Mouse (Mus musculus) forebrain, embryonic 14.5 days (tissue): ENCODE measurements around the gene Gck. TPM values are rescaled to one million over a fixed set of nuclear protein-coding genes. Genes with fewer than 3 reads are reported as not detected.

Experiments used
- ATAC-seq: fragments of 200-750 bp; cut with Nextera tagmentation; 2 replicates; pipeline ENCODE4 v1.8.0; 2017; ENCODE audit warnings: mild to moderate bottlenecking, moderate library complexity
- DNase-seq: peaks from one replicate; pipeline ENCODE4 v3.0.0-alpha.2; 2015; ENCODE audit warnings: low spot score
- H3K27ac ChIP-seq: fragments of 300-500 bp; sonication (generic); 2 replicates; pipeline ENCODE4 v1.5.1; 2014; ENCODE audit warnings: low read depth, mild to moderate bottlenecking, control low read depth, low read length, moderate library complexity
- H3K27me3 ChIP-seq: fragments of 300-500 bp; sonication (generic); replicated peaks from 2 replicates; pipeline ENCODE4 v1.6.1; 2014; ENCODE audit warnings: low read length, control low read depth, mixed read lengths; ENCODE audit not compliant: control insufficient read depth, insufficient read depth
- H3K36me3 ChIP-seq: fragments of 300-500 bp; sonication (generic); 2 replicates; pipeline ENCODE4 v1.6.1; 2014; ENCODE audit warnings: low read length, control low read depth; ENCODE audit not compliant: control insufficient read depth, insufficient read depth
- H3K4me1 ChIP-seq: fragments of 300-500 bp; sonication (generic); 2 replicates; pipeline ENCODE4 v1.6.1; 2014; ENCODE audit warnings: antibody characterized with exemption, low read length, control low read depth; ENCODE audit not compliant: control insufficient read depth, insufficient read depth
- H3K4me2 ChIP-seq: fragments of 300-500 bp; sonication (generic); 2 replicates; pipeline ENCODE4 v1.6.1; 2014; ENCODE audit warnings: mild to moderate bottlenecking, control low read depth, low read length
- H3K4me3 ChIP-seq: fragments of 300-500 bp; sonication (generic); 2 replicates; pipeline ENCODE4 v1.5.1; 2014; ENCODE audit warnings: low read depth, low read length, control low read depth
- H3K9ac ChIP-seq: fragments of 300-500 bp; sonication (generic); 2 replicates; pipeline ENCODE4 v1.6.1; 2014; ENCODE audit warnings: mild to moderate bottlenecking, low read length, control low read depth, moderate library complexity
- H3K9me3 ChIP-seq: fragments of 300-500 bp; sonication (generic); replicated peaks from 2 replicates; pipeline ENCODE4 v1.6.1; 2016; ENCODE audit warnings: low read length, control low read depth, mixed read lengths; ENCODE audit not compliant: control insufficient read depth
- whole genome bisulfite sequencing: fragments of 180-500 bp; shearing (Covaris S2); extraction: QIAGEN DNeasy Blood & Tissue Kit; methylation state at CpG from one replicate; pipeline ENCODE4 v1.1.7; 2014; 5-methylcytosine and 5-hydroxymethylcytosine counted together
- polyA plus RNA-seq: library from polyadenylated mRNA; unstranded; fragments of >200 nt; fragmentation: Nextera tagmentation; extraction: Ambion mirVana; gene quantifications from 2 replicates; pipeline ENCODE4 v1.2.1, GENCODE M21; 2014

The Gck gene
- polyA plus RNA-seq, 1 experiment from 2014 or later, result 6.5 TPM

DNA sequence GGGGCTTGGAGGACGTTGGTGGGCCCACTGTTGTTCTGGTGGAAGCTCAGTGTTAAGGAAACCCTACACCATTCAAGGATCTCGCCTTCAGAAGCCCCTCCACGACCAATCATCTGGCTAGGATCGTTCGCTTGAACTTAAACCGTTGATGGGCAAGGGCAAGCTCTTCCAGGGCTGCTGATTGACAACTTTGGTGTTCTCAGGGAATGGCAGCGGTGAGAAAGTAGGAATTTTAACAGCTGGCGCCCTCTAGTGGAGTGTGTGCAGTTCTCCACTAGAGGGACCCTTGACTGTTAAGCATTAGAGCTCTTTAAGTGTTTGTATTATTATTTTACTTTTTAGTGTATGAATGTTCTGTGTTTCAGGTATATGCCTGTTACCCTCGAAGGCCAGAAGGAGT, 63.7 kb downstream of the Gck start:
- WGBS, result 17% methylated on average over 9 of the region's 9 CpGs
- no peaks in the 10 kb centered on the region for H3K36me3 ChIP-seq
- H3K4me2 ChIP-seq, result no peak overlapping the region
- no peak overlapping the region for H3K4me3 ChIP-seq
- H3K9ac ChIP-seq, result no peak overlapping the region
- peak; percentile 83 for DNase-seq
- H3K4me1 ChIP-seq, result no peaks in the 10 kb centered on the region; the same call in 1 of the 2 replicates
- ATAC-seq, result peak; percentile 65; the same call in 1 of the 2 replicates
- no peaks in the 10 kb centered on the region for H3K9me3 ChIP-seq
- H3K27ac ChIP-seq, result no peak overlapping the region
- H3K27me3 ChIP-seq, result no peaks in the 10 kb centered on the region

DNA sequence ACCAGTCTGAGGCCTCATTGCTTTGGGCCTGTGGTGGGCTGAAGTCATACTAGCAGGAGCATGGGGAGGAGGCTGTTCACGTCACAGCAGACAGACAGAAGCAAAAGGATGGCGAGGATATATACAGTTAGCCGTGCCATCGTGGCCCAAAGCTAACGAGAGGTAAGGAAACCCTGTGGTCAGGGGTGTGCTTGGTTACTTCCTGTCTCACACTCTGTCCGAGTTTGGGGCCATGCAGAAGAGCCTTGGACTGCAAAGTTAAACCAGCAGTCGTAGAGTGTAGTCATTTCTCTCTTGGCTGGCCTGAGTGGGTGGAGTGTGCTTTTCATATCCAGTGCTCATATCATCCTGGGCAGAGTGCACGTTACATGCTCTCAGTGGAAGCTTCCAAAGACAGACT, 67.4 kb downstream of the Gck start:
- Histone ChIP-seq H3K4me3 (no peak overlapping the region), H3K9ac (no peak overlapping the region), H3K27ac (no peak overlapping the region), H3K9me3 (no peaks in the 10 kb centered on the region), H3K4me1 (no peaks in the 10 kb centered on the region; the same call in 1 of the 2 replicates), H3K27me3 (no peaks in the 10 kb centered on the region), H3K36me3 (no peaks in the 10 kb centered on the region), H3K4me2 (no peak overlapping the region)
- DNase-seq (no peak), ATAC-seq (no peak)
- WGBS, result 81% methylated on average over 8 of the region's 8 CpGs

GRCm38 (mm10) chr11:5879905-5880304, 70.0 kb downstream of the Gck start:
- no peak overlapping the region for H3K4me3 ChIP-seq
- ATAC-seq, result no peak
- H3K9me3 ChIP-seq, result no peaks in the 10 kb centered on the region
- 50% methylated on average over 5 of the region's 5 CpGs for whole genome bisulfite sequencing
- DNase-seq, result peak; percentile 64
- no peak overlapping the region for H3K9ac ChIP-seq
- no peaks in the 10 kb centered on the region for H3K27me3 ChIP-seq
- peaks cover 14% of the 10 kb centered on the region for H3K36me3 ChIP-seq
- peaks cover 8% of the 10 kb centered on the region for H3K4me1 ChIP-seq
- no peak overlapping the region for H3K27ac ChIP-seq
- no peak overlapping the region for H3K4me2 ChIP-seq

DNA sequence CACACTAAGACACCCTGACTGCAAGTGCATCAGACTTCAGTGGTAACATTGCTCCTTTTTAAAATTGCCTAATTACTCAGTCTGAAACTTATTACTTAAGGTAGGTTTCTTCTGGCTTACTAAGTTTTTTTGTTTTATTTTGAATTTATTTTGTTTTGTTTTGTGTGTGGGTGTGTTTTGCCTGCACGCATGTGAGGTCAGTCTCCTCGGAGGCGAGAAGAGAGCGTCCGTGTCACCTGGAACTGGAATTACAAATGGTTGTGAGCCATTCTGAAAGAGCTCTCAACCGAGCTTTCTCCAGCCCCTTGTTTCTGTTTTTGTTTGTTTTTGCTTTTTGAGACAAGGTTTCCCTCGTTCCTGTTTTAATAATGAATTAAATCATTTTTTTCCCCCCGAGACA, 71.2 kb downstream of the Gck start:
- peaks cover 23% of the 10 kb centered on the region for H3K36me3 ChIP-seq
- H3K4me3 ChIP-seq, result peak overlapping the region; percentile 60
- ATAC-seq (no peak), DNase-seq (no peak)
- peak overlapping the region; percentile 82; the same call in 1 of the 2 replicates for H3K27ac ChIP-seq
- peak overlapping the region; percentile 53 for H3K9ac ChIP-seq
- H3K27me3 ChIP-seq, result no peaks in the 10 kb centered on the region
- WGBS, result 29% methylated on average over 8 of the region's 8 CpGs
- peak overlapping the region; percentile 62 for H3K4me2 ChIP-seq
- H3K4me1 ChIP-seq, result peaks cover 8% of the 10 kb centered on the region
- H3K9me3 ChIP-seq, result no peaks in the 10 kb centered on the region

DNA sequence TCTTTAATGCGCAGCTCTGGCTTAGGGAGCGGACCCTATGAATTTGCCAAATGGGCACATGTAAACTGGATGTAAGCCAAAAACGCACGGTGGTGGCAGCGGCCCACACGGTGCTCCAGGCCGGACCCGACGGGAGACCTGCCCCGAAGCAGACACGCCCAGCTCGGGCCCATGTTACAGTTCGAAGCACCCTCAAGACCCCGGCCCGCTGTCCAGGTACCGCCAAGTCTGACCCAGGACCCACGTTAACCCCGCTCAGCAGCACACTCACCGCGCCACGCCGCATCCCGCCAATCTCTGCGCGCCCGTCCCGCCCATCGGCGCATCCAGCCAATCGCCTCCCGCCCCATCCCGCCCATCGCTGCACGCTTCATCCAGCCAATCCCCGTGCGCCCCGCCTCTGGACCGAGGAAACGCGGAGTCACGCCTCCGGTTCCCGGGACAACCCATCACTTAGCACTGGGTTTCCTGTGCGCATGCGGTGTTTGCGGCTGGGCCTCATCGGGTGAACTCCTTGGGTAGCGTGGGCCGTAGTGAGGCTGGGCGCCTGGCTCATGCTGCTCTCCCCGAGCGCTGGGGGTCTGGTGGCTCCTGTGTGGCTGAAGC, 71.9 kb downstream of the Gck start, which contains the start of gene Pold2:
Gene Pold2 (minus strand): TSS at position 372 of the 606 bp plus-strand sequence.
- Histone ChIP-seq H3K27ac (peak within 1 kb of the TSS; percentile 82; the same call in 1 of the 2 replicates), H3K4me3 (peak within 1 kb of the TSS; percentile 60), H3K9me3 (no peaks in the 10 kb centered on the region), H3K36me3 (peaks cover 30% of the 10 kb centered on the region), H3K9ac (peak within 1 kb of the TSS; percentile 58), H3K27me3 (no peaks in the 10 kb centered on the region), H3K4me1 (peaks cover 8% of the 10 kb centered on the region), H3K4me2 (peak within 1 kb of the TSS; percentile 62)
- ATAC-seq, result peak; percentile 100
- under 1% methylated on average over 52 of the region's 52 CpGs for WGBS
- peak; percentile 99 for DNase-seq

DNA sequence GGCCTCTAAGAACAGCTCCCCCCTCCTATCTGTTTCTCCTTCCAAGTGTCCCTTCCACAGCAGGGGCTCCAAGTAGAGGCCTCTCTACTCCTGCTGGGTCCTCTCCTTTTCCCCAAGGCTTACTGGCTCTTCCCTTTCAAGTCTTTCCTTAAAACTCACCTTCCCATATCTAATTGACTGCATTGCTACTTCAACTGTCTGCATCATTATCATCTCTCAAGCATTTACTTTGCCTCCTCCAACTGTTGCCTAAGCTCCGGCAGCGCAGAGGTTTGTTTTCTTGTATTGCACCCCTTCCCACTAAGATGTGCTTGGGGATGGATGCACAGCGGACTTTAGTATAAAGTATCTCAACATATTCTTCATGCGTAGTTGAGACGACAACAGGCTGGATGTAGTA, 72.5 kb downstream of the Gck start:
- H3K27ac ChIP-seq, result no peak overlapping the region
- ATAC-seq (no peak), DNase-seq (no peak)
- peak overlapping the region; percentile 62 for H3K4me2 ChIP-seq
- peak overlapping the region; percentile 58 for H3K9ac ChIP-seq
- WGBS, result 5% methylated on average over 5 of the region's 5 CpGs
- peaks cover 36% of the 10 kb centered on the region for H3K36me3 ChIP-seq
- peak overlapping the region; percentile 60 for H3K4me3 ChIP-seq
- peaks cover 8% of the 10 kb centered on the region for H3K4me1 ChIP-seq
- no peaks in the 10 kb centered on the region for H3K9me3 ChIP-seq
- no peaks in the 10 kb centered on the region for H3K27me3 ChIP-seq

GRCm38 (mm10) chr11:5873192-5873591, 76.7 kb downstream of the Gck start:
- H3K9ac ChIP-seq, result no peak overlapping the region
- DNase-seq (no peak), ATAC-seq (no peak)
- H3K27ac ChIP-seq, result no peak overlapping the region
- H3K4me3 ChIP-seq, result no peak overlapping the region
- H3K9me3 ChIP-seq, result no peaks in the 10 kb centered on the region
- peaks cover 8% of the 10 kb centered on the region for H3K4me1 ChIP-seq
- peaks cover 65% of the 10 kb centered on the region for H3K36me3 ChIP-seq
- WGBS, result 95% methylated on average over 9 of the region's 9 CpGs
- no peaks in the 10 kb centered on the region for H3K27me3 ChIP-seq
- H3K4me2 ChIP-seq, result no peak overlapping the region

GRCm38 (mm10) chr11:5872707-5873106, 77.2 kb downstream of the Gck start:
- WGBS, result 92% methylated on average over 11 of the region's 11 CpGs
- DNase-seq, result no peak
- H3K9me3 ChIP-seq, result no peaks in the 10 kb centered on the region
- peaks cover 8% of the 10 kb centered on the region for H3K4me1 ChIP-seq
- no peak overlapping the region for H3K9ac ChIP-seq
- no peak overlapping the region for H3K4me2 ChIP-seq
- H3K36me3 ChIP-seq, result peaks cover 65% of the 10 kb centered on the region
- H3K27ac ChIP-seq, result no peak overlapping the region
- no peaks in the 10 kb centered on the region for H3K27me3 ChIP-seq
- ATAC-seq, result no peak
- H3K4me3 ChIP-seq, result no peak overlapping the region

- no peak overlapping the region for H3K4me2 ChIP-seq
- no peak overlapping the region for H3K4me3 ChIP-seq
- no peak overlapping the region for H3K9ac ChIP-seq
- no peaks in the 10 kb centered on the region for H3K27me3 ChIP-seq
- peaks cover 52% of the 10 kb centered on the region for H3K36me3 ChIP-seq
- WGBS, result 91% methylated on average over 16 of the region's 16 CpGs
- H3K4me1 ChIP-seq, result no peaks in the 10 kb centered on the region
- no peaks in the 10 kb centered on the region for H3K9me3 ChIP-seq
- no peak overlapping the region for H3K27ac ChIP-seq
- no peak for DNase-seq
- no peak for ATAC-seq
Observed at GRCm38 (mm10) chr11:5870069-5870468, 79.8 kb downstream of the Gck start.
